Mouse (Mus musculus) heart, postnatal 0 days (tissue): ENCODE results near the gene Insc.
A peak's percentile ranks its signal among the peaks of the same experiment; 100 is the strongest.

Experiments
- CTCF ChIP-seq: IDR thresholded peaks from 2 replicates; pipeline ENCODE4 v1.5.1; 2016; ENCODE audit warnings: antibody characterized with exemption, control low read depth, low read depth
- EP300 ChIP-seq: IDR thresholded peaks from 2 replicates; pipeline ENCODE4 v1.6.1; 2016; ENCODE audit warnings: antibody characterized with exemption, low read depth

DNA sequence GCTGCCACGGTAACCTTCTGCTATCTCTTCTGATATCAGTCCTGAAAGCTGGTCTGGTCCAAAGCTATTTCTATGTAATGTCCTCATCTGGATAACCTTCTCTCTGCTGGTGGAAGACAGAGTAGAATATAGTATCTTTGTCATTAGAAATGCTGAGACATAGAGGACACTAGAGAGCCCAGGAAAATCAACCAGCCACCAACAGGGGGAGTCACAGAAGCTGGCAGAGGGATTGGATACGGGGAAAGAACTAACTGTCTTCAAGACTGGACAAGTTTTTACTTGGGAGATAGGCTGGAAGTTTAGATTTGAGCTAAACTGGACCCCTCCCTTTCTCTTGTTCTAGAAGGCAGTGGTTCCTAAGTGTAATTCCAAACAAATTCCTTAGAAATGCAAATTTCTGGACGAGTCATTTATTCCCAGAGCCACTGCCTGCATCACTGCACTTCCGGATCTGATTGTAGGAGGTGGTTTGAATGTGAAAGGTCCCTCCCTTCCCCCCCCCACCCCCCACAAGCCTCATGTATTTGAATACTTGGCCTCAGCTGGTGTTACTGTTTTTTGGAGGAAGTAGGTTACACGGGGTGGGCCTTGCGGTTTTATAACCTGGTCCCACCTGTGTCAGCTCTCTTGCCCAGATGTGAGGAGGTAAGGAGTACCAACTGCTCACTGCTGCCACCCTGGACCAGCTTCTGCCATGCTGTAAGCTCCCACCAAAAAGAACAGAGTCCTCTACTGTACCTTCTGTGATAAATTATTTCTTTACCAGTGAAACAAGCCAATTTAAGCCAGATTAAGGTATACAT is 2.9 kb upstream of the Insc start:
- TF ChIP-seq CTCF (peak; percentile 31), EP300 (no peak)
